Mouse (Mus musculus) yolk sac, embryonic 10.5 days (tissue): Measurements from ENCODE around the gene Gpbp1.

ENCODE experiments used
- DNase-seq: peaks from one replicate; pipeline ENCODE4 v3.0.0-alpha.2; 2017; ENCODE audit warnings: low spot score

Gene Gpbp1

DNA sequence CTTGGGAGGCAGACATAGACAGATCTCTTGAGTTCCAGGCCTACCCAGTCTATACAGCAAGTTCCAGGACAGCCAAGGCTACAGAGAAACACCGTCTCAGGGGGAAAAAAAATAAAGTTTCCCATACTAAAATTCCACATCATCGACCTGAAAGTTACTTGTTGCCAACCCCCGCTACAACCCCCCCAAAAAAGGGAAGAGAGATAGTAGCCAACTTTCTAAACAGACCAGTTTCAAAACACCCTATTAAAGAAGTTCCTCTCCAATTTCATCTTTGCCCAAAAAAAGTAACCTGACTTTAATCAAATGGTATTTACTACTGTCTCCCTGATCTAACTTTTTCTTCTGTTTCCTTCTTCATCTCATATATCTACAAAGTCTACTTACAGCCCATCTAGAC lies 22.6 kb downstream of the Gpbp1 start:
- no peak for DNase-seq

GRCm38 (mm10) chr13:111461424-111461823 lies 28.5 kb downstream of the Gpbp1 start:
- no peak for DNase-seq

- DNase-seq, result no peak
These were observed 33.1 kb downstream of the Gpbp1 start for GRCm38 (mm10) chr13:111456790-111457189.

GRCm38 (mm10) chr13:111444325-111444724 lies 45.6 kb downstream of the Gpbp1 start:
- no peak for DNase-seq

- no peak for DNase-seq
These were observed 58.7 kb downstream of the Gpbp1 start for GRCm38 (mm10) chr13:111431174-111431573.

DNA sequence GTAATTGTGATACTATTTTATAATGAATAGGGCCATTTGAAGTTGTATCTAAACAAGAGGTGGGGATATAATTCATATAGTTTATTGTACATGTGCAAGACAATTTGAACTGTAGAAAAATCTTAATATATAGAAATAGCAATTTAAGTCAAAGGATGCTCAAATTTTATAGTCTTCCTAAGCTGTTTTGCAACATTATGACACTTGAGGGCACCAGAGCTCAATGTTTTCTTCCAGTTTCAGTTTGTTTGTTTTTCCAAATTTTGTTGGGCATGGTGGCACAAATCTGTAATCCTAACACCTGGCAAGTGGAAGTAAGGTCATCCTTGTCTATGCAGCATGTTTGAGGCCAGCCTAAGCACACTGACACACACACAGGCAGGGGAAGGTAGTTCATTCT lies 68.6 kb downstream of the Gpbp1 start:
- no peak for DNase-seq

GRCm38 (mm10) chr13:111418087-111418486 lies 71.8 kb downstream of the Gpbp1 start:
- no peak for DNase-seq

DNA sequence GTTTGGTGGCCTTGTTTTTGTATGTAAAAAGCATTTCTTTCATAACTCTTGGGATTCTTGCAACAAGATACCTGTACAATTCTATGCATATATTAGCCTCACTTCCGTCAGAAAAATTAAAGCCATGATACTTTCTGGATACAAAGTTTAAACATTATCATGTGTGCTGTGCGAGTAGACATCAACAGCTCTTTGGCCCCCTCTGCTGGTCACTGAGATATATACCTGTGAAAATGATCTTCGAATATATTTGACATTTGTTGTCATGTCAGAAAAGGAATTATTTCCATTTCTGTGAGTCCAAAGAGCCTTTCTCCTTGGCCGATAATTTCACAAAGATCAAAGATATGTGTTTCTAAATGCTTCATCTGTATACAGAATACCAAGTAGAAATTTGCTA lies 76.8 kb downstream of the Gpbp1 start:
- no peak for DNase-seq

DNA sequence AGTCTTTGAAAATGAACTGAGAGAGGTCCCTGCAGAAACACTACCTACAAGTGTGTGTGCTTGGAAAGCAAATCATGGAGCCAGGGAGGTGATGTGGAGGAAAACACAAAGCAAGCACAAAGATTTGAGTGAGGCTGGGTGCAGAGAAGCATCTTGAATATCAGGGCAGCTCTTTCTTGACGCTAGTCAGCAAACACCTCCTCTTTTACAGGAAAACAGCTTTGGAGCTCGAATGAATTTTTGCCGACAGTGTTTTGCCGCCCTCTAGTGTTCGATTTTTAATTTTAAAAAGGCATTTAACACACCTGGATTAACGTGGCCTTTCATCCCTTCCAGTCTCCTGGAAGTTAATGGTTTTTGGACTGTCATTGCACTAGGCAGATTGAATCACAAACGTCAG lies 79.1 kb downstream of the Gpbp1 start:
- peak; percentile 43 for DNase-seq

DNA sequence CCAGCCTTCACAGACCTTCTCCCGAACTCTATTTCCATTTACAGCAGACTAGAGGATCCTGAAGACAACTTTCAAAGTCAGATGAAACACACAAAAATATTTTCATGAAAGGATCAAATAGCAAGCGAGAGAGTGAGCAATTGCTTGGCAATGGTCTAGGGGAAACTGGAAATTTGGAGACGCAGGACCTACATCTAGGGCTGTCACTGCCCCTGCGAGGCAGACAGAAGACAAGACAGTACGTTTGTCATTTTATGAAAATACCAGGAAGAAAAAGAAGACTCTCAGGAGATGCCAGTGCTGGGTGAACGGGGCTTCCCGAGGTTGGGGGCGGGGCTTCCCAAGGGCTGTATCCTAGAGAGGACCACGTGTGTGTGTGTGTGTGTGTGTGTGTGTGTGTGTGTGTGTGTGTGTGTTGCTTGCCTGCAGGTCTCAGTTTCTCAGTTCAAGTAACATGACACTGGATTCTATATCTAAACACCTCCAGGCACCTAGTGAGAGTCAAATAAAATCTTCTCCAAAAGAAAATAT lies 83.0 kb downstream of the Gpbp1 start:
- DNase-seq, result no peak

DNA sequence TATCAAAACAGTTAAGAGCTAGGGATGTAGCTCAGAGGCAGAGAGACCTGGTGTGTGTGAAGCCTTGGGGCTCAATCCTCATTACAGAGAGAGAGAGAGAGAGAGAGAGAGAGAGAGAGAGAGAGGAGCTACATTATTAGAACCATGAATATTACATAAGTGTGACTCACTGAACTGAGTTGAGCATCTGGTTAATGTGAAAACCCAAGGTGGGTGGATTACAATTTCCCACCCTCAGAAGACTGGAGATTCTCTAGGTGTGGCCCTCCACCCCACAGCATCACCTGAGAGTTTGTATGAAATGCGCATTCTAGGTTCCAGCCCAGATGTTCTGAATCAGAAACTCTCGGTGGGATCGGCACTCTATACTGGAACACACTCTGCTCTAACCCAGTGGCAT lies 84.0 kb downstream of the Gpbp1 start:
- DNase-seq, result no peak

DNA sequence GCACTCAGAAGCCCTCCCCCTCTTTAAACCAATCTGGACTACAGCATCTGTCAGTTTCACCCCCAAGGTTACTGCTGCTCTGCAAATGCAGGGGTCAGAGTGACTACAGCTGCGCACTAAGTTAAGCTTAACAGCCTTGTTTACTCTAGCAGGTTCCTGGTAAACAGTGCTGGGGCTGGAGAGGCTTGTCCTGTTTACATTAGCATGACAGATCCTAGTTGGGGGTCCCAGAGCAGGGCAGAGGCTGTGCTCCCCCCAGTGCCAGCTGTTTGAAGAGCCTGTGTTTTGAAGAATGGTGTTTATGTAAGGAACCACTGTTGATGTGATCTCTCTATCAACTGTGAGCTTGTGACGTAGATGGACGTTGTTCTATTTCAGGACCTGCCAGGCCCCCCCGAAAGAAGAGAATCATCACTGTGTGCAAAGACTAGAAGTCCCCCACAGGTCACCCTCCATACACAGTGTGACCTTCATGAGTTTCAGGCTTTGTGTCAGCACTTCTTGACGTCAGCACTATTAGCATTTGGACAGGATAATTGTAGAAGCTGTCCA lies 92.2 kb downstream of the Gpbp1 start:
- peak; percentile 60 for DNase-seq

GRCm38 (mm10) chr13:111397061-111397460 lies 92.8 kb downstream of the Gpbp1 start:
- no peak for DNase-seq

- DNase-seq, result no peak
These were observed 94.4 kb downstream of the Gpbp1 start for GRCm38 (mm10) chr13:111395528-111395927.

GRCm38 (mm10) chr13:111394904-111395303 lies 95.0 kb downstream of the Gpbp1 start:
- no peak for DNase-seq

- no peak for DNase-seq
These were observed 95.6 kb downstream of the Gpbp1 start for GRCm38 (mm10) chr13:111394341-111394740.

DNA sequence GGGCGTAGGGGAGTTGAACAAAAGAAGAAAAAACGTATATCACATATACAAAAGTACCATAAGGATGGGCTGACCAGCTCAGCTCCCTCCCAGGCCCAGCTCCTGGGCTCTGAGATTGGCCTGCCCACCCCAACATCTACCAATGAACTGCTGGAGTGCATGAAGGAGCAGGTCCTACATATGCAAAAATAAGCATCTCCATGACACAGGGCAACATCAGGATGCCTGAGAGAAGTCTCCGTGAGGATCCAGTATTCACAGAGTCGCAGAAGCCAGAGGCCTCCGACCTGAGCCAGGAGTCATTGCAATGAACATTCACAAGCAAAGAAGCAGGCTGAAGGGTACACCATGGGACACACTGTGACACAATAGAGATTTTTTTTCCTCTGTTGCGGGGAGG lies 96.5 kb downstream of the Gpbp1 start:
- no peak for DNase-seq

DNA sequence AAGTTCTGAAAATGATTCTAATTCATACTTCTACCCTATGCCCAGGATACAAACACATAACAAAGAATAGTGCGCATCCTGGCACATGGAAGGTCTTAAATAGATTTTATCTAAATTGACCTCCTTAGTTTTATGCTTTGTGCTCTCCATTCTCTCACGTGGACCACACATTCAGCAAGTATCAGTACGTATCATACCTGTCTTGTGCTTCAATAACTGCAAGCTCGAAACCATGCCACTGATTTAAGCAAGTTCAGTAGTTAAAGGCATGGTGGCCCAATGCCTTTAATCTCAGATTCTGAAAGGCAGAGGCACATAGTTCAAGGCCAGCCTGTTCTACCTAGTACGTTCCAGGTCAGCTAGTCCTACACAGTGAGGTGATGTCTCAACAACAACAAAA lies 98.5 kb downstream of the Gpbp1 start:
- DNase-seq, result no peak

GRCm38 (mm10) chr13:111391011-111391410 lies 98.9 kb downstream of the Gpbp1 start:
- no peak for DNase-seq

GRCm38 (mm10) chr13:111384011-111384985 lies 105.6 kb downstream of the Gpbp1 start:
- DNase-seq, result no peak
